Mouse (Mus musculus) CH12.LX (cell line): ENCODE results near the gene Usp6nl. TPM values are rescaled to one million over a fixed set of nuclear protein-coding genes. Genes with fewer than 3 reads are reported as not detected.

Experiments
- DNase-seq: peaks from one replicate; pipeline ENCODE4 v3.0.0-alpha.2; 2013; ENCODE audit errors: extremely low read depth
- H3K27ac ChIP-seq: 2 replicates; pipeline ENCODE4 v1.5.1; 2012; ENCODE audit warnings: low read depth, mild to moderate bottlenecking, control low read depth, moderate library complexity; ENCODE audit not compliant: insufficient read depth
- H3K27me3 ChIP-seq: replicated peaks from 2 replicates; pipeline ENCODE3; 2012; ENCODE audit warnings: inconsistent platforms
- H3K36me3 ChIP-seq, 2 experiments: replicated peaks in 1 of 2; 2 replicates each; pipeline versions ENCODE3 to v1.6.1; 2012; ENCODE audit warnings: inconsistent platforms in 1 of 2, low read length in 1 of 2, mild to moderate bottlenecking in 1 of 2, mixed read lengths in 1 of 2, moderate library complexity in 1 of 2; ENCODE audit not compliant: control insufficient read depth in 1 of 2, insufficient read depth in 1 of 2
- H3K4me1 ChIP-seq, 2 experiments: 2 replicates each; pipeline ENCODE4 v1.6.1; 2012; ENCODE audit warnings: inconsistent platforms in 1 of 2, moderate library complexity in 1 of 2; ENCODE audit not compliant: insufficient read depth in 2 of 2, control insufficient read depth in 1 of 2
- H3K4me2 ChIP-seq: 2 replicates; pipeline ENCODE4 v1.6.1; 2012; ENCODE audit warnings: low read depth, mild to moderate bottlenecking, control low read depth; ENCODE audit not compliant: poor library complexity, insufficient read depth, severe bottlenecking
- H3K4me3 ChIP-seq, 3 experiments: fragments of 150-350 bp in 1 of 3; sonication (generic) in 1 of 3; replicated peaks in 1 of 3; 2 replicates each; pipeline versions ENCODE3 to v1.5.1; 2011 to 2012; ENCODE audit warnings: low read depth in 2 of 3, low read length in 2 of 3, mild to moderate bottlenecking in 2 of 3, moderate library complexity in 2 of 3, control low read depth in 1 of 3, improper control_type of control experiment in 1 of 3, inconsistent platforms in 1 of 3, mixed read lengths in 1 of 3; ENCODE audit not compliant: poor library complexity in 1 of 3
- H3K79me2 ChIP-seq: replicated peaks from 2 replicates; pipeline ENCODE4 v1.6.1; 2012; ENCODE audit warnings: mild to moderate bottlenecking, moderate library complexity; ENCODE audit not compliant: control insufficient read depth, poor library complexity, insufficient read depth, severe bottlenecking; ENCODE audit errors: extremely low read depth
- H3K9ac ChIP-seq: 2 replicates; pipeline ENCODE4 v1.6.1; 2012; ENCODE audit warnings: low read depth, mild to moderate bottlenecking, control low read depth, moderate library complexity; ENCODE audit not compliant: insufficient read depth
- H3K9me3 ChIP-seq: replicated peaks from 2 replicates; pipeline ENCODE3; 2012; ENCODE audit warnings: low read length, inconsistent platforms, mixed read lengths
- BHLHE40 ChIP-seq: IDR thresholded peaks from 2 replicates; pipeline ENCODE4 v1.6.1; 2011; ENCODE audit warnings: mild to moderate bottlenecking, low read depth, low read length, improper control_type of control experiment
- CHD1 ChIP-seq: IDR thresholded peaks from 2 replicates; pipeline ENCODE4 v1.6.1; 2012; ENCODE audit warnings: low read depth, low read length, improper control_type of control experiment, inconsistent platforms
- CTCF ChIP-seq, 2 experiments: IDR thresholded peaks in 1 of 2; conservative IDR thresholded peaks in 1 of 2; 2 replicates each; pipeline ENCODE4 v1.5.1; 2011 to 2012; ENCODE audit warnings: low read depth in 2 of 2, low read length in 2 of 2, improper control_type of control experiment in 1 of 2, inconsistent platforms in 1 of 2, mild to moderate bottlenecking in 1 of 2, moderate library complexity in 1 of 2
- E2F4 ChIP-seq: IDR thresholded peaks from 2 replicates; pipeline ENCODE4 v1.6.1; 2011; ENCODE audit warnings: low read depth, low read length, improper control_type of control experiment; ENCODE audit not compliant: insufficient replicate concordance
- ELF1 ChIP-seq: IDR thresholded peaks from 2 replicates; pipeline ENCODE4 v1.6.1; 2014; ENCODE audit warnings: low read depth, mild to moderate bottlenecking, inconsistent platforms, low read length, improper control_type of control experiment
- EP300 ChIP-seq: IDR thresholded peaks from 2 replicates; pipeline ENCODE4 v1.6.1; 2011; ENCODE audit warnings: low read length, improper control_type of control experiment
- JUN ChIP-seq: IDR thresholded peaks from 2 replicates; pipeline ENCODE4 v1.6.1; 2011; ENCODE audit warnings: low read depth, mild to moderate bottlenecking, low read length, improper control_type of control experiment, moderate library complexity; ENCODE audit not compliant: insufficient read depth
- KAT2A ChIP-seq: IDR thresholded peaks from 2 replicates; pipeline ENCODE4 v1.6.1; 2012; ENCODE audit warnings: low read length, improper control_type of control experiment, inconsistent platforms; ENCODE audit not compliant: insufficient replicate concordance
- MAZ ChIP-seq: IDR thresholded peaks from 2 replicates; pipeline ENCODE4 v1.6.1; 2012; ENCODE audit warnings: low read depth, mild to moderate bottlenecking, inconsistent platforms, low read length, improper control_type of control experiment, moderate library complexity
- MEF2A ChIP-seq: IDR thresholded peaks from 2 replicates; pipeline ENCODE4 v1.6.1; 2014; ENCODE audit warnings: low read depth, mild to moderate bottlenecking, inconsistent platforms, low read length, improper control_type of control experiment, borderline replicate concordance
- MYC ChIP-seq: IDR thresholded peaks from 2 replicates; pipeline ENCODE4 v1.6.1; 2011; ENCODE audit warnings: low read depth, mild to moderate bottlenecking, improper control_type of control experiment, low read length
- POLR2A ChIP-seq: IDR thresholded peaks from 2 replicates; pipeline ENCODE4 v1.6.1; 2011; ENCODE audit warnings: low read depth, mild to moderate bottlenecking, improper control_type of control experiment, low read length
- RAD21 ChIP-seq: IDR thresholded peaks from 2 replicates; pipeline ENCODE4 v1.6.1; 2011; ENCODE audit warnings: low read depth, mild to moderate bottlenecking, low read length, improper control_type of control experiment, moderate library complexity
- RCOR1 ChIP-seq: conservative IDR thresholded peaks from 2 replicates; pipeline ENCODE4 v1.6.1; 2012; ENCODE audit warnings: low read depth, mild to moderate bottlenecking, inconsistent platforms, low read length, improper control_type of control experiment
- SIN3A ChIP-seq: IDR thresholded peaks from 2 replicates; pipeline ENCODE4 v1.6.1; 2012; ENCODE audit warnings: low read length, improper control_type of control experiment, inconsistent platforms
- SMC3 ChIP-seq: IDR thresholded peaks from 2 replicates; pipeline ENCODE4 v1.6.1; 2011; ENCODE audit warnings: low read depth, low read length, improper control_type of control experiment
- TCF12 ChIP-seq: IDR thresholded peaks from 2 replicates; pipeline ENCODE4 v1.6.1; 2014; ENCODE audit warnings: low read depth, mild to moderate bottlenecking, inconsistent platforms, low read length, improper control_type of control experiment
- UBTF ChIP-seq: IDR thresholded peaks from 2 replicates; pipeline ENCODE4 v1.6.1; 2012; ENCODE audit warnings: low read depth, mild to moderate bottlenecking, inconsistent platforms, low read length, improper control_type of control experiment, moderate library complexity
- USF1 ChIP-seq: IDR thresholded peaks from 2 replicates; pipeline ENCODE4 v1.6.1; 2014; ENCODE audit warnings: low read depth, mild to moderate bottlenecking, inconsistent platforms, low read length, improper control_type of control experiment
- USF2 ChIP-seq: conservative IDR thresholded peaks from 2 replicates; pipeline ENCODE4 v1.6.1; 2011; ENCODE audit warnings: low read depth, low read length, improper control_type of control experiment
- ZC3H11A ChIP-seq: IDR thresholded peaks from 2 replicates; pipeline ENCODE4 v1.6.1; 2012; ENCODE audit warnings: low read depth, mild to moderate bottlenecking, inconsistent platforms, low read length, improper control_type of control experiment
- dilution Hi-C: fragments of 300-500 bp; cut with MboI; formaldehyde crosslinking; loops from 2 replicates; pipeline ENCODE4 v1.14.3; 2020; ENCODE audit warnings: low sequenced_read_pairs; ENCODE audit not compliant: extremely low pct_unique_long_range_greater_than_20kb, extremely low pct_ligation_motif_present
- in situ Hi-C: fragments of 300-500 bp; cut with MboI; formaldehyde crosslinking; loops from 3 replicates; pipeline ENCODE4 v1.14.3; 2019; ENCODE audit warnings: low sequenced_read_pairs, low pct_ligation_motif_present, low pct_unique_long_range_greater_than_20kb, mixed read lengths
- polyA plus RNA-seq: library from polyadenylated mRNA; unstranded; fragments of >175 nt; gene quantifications from 2 replicates; pipeline ENCODE4 v1.2.1, GENCODE M21; 2012; ENCODE audit warnings: low read depth; ENCODE audit not compliant: insufficient read length
- total RNA-seq, 2 experiments: library from RNA; depleted of rRNA; stranded (reverse); fragments of 300-350 nt in 1 of 2; fragments of >200 nt in 1 of 2; gene quantifications; 2 replicates each; pipeline ENCODE4 v1.2.3; 2012 to 2014

Usp6nl gene
- total and polyA plus RNA-seq, 3 experiments, result 4.1 to 12.1 (median 4.6) TPM

DNA sequence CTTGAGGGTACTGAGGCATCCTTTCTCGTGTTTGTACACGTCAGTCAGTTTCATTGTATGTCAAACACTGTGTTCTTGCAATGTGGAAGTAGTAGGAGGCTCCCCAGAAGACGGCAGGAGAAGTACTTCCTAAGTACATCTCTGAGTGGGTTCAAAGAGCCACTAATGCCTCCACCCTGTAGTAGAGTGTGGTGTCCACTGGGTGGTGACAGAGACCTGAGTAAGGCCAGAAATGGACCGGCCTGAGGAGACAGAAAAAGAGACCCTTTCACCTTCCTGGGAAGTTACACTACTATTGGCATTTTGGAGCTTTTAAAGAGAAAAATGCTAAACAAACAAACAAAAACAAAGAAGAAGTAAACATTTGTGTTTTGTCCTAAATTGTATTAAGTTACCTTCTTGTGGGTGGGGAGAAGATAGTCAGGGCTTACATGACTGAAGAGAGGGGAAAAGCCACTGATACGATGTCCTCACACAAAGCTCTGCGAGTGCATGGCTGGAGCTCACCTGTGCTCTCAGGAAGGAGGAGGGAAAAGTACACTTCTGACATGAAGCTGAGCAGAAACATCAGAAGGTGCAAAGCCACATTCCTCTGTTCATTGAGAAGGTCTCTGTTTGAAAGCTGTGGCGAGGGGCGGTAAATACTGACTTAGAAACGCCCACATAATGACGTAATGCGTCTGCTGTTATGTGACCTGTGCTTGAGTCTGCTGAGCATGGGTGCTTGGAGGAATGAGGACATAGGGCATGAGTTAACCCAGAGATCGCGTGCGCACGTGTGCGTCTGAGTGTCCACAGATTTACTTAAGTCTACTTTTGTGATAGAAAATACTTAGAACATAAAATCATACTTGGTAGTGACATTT, 113.9 kb downstream of the Usp6nl start:
- in situ Hi-C loops (loop anchor here (10.0 to 25.0 kb wide), 2 partner anchors 118 to 276 kb away; no protein-coding TSS in a partner anchor), dilution Hi-C loops (no loop called here)
- Histone ChIP-seq H3K36me3 (peaks cover 49 to 74% of the 10 kb centered on the region in 2 experiments), H3K4me3 (no peak overlapping the region), H3K27ac (no peak overlapping the region), H3K4me2 (no peak overlapping the region), H3K9ac (no peak overlapping the region), H3K27me3 (no peaks in the 10 kb centered on the region), H3K79me2 (no peaks in the 10 kb centered on the region), H3K9me3 (peaks cover 3% of the 10 kb centered on the region), H3K4me1 (peaks cover 0 to 28% of the 10 kb centered on the region in 2 experiments; a peak in 2 of 4 replicates)
- no peak for TF ChIP-seq MYC
- TF ChIP-seq USF1, result no peak
- peak; percentile 68 for TF ChIP-seq ZC3H11A
- peak; percentile 94 for TF ChIP-seq SMC3
- TF ChIP-seq RAD21, result peak; percentile 99
- TF ChIP-seq CTCF (conservative IDR thresholded peaks at IDR 0.05 in 1 of 2, IDR thresholded peaks at IDR 0.05 in 1 of 2; ENCODE audit: low read depth in 2 of 2, low read length in 2 of 2), result peak; percentile 68 to 95
- DNase-seq, result peak; percentile 65

DNA sequence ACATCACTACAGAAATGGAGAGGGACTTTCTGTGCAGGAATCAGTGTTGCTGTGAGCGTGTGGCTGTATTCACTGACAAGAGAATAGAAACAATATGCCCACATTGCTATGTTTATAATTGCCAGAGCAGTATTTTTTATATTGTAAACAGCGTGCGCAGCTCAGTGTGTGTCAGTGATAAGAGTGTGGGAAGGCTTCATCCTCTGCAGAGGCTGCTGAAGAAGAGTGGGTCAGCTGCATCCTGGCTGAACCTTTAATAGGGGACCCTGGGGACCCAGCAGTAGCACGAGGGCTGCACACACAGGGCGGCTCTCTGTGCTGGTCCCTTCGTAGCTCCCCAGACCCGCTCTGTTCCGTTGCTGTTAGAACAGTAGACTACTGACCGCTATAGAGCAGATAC, 119.2 kb downstream of the Usp6nl start:
- H3K9me3 ChIP-seq, result peaks cover 3% of the 10 kb centered on the region
- no peaks in the 10 kb centered on the region for H3K27me3 ChIP-seq
- no peak overlapping the region for H3K4me2 ChIP-seq
- DNase-seq, result no peak
- H3K79me2 ChIP-seq, result no peaks in the 10 kb centered on the region
- no peak overlapping the region for H3K4me3 ChIP-seq
- in situ Hi-C loops (loop anchor here (25.0 kb wide), 1 partner anchor 271 kb away; no protein-coding TSS in a partner anchor), dilution Hi-C loops (no loop called here)
- H3K27ac ChIP-seq, result no peak overlapping the region
- H3K9ac ChIP-seq, result no peak overlapping the region
- no peak for TF ChIP-seq RCOR1
- TF ChIP-seq BHLHE40, result no peak
- TF ChIP-seq SMC3, result no peak
- TF ChIP-seq KAT2A, result no peak
- no peak for TF ChIP-seq E2F4
- TF ChIP-seq USF1, result no peak
- TF ChIP-seq CHD1, result no peak
- TF ChIP-seq MEF2A, result no peak
- no peak for TF ChIP-seq POLR2A
- TF ChIP-seq JUN, result no peak
- no peak for TF ChIP-seq ZC3H11A
- TF ChIP-seq ELF1, result no peak
- TF ChIP-seq CTCF (conservative IDR thresholded peaks at IDR 0.05 in 1 of 2, IDR thresholded peaks at IDR 0.05 in 1 of 2; ENCODE audit: low read depth in 2 of 2, low read length in 2 of 2), result no peak
- TF ChIP-seq EP300, result no peak
- no peak for TF ChIP-seq SIN3A
- TF ChIP-seq MAZ, result no peak
- no peak for TF ChIP-seq USF2
- no peak for TF ChIP-seq UBTF
- no peak for TF ChIP-seq TCF12
- H3K4me1 ChIP-seq, result peaks cover 22 to 65% of the 10 kb centered on the region in 2 experiments
- peaks cover 30 to 47% of the 10 kb centered on the region in 2 experiments for H3K36me3 ChIP-seq
